Mouse (Mus musculus): ENCODE measurements around the gene Cux1.

The Cux1 gene

GRCm38 (mm10) chr5:136375350-136375749, 191.9 kb downstream of the Cux1 start:
- no peak for DNase-seq (ENCODE audit: low spot score in 2 of 2)

- DNase-seq (ENCODE audit: low spot score in 2 of 2) = no peak
These were observed 195.0 kb downstream of the Cux1 start for GRCm38 (mm10) chr5:136372276-136372675.

- DNase-seq (ENCODE audit: low spot score in 2 of 2) = no peak
These were observed 203.9 kb downstream of the Cux1 start for GRCm38 (mm10) chr5:136363421-136363820.

GRCm38 (mm10) chr5:136362473-136363230, 204.6 kb downstream of the Cux1 start:
- DNase-seq (ENCODE audit: low spot score in 2 of 2) = no peak

- no peak for DNase-seq (ENCODE audit: low spot score in 2 of 2)
These were observed 205.3 kb downstream of the Cux1 start for GRCm38 (mm10) chr5:136362021-136362420.

GRCm38 (mm10) chr5:136357227-136357626, 210.1 kb downstream of the Cux1 start:
- no peak for DNase-seq (ENCODE audit: low spot score in 2 of 2)

GRCm38 (mm10) chr5:136355583-136356126, 211.6 kb downstream of the Cux1 start:
- DNase-seq (ENCODE audit: low spot score in 2 of 2) = no peak

GRCm38 (mm10) chr5:136354729-136355128, 212.6 kb downstream of the Cux1 start:
- no peak for DNase-seq (ENCODE audit: low spot score in 2 of 2)

- DNase-seq (ENCODE audit: low spot score in 2 of 2) = no peak
These were observed 214.2 kb downstream of the Cux1 start for GRCm38 (mm10) chr5:136353114-136353513.

GRCm38 (mm10) chr5:136343156-136343890, 224.0 kb downstream of the Cux1 start:
- no peak for DNase-seq (ENCODE audit: low spot score in 2 of 2)

GRCm38 (mm10) chr5:136336798-136337527, 230.3 kb downstream of the Cux1 start:
- DNase-seq (ENCODE audit: low spot score in 2 of 2) = no peak

GRCm38 (mm10) chr5:136335681-136336080, 231.6 kb downstream of the Cux1 start:
- no peak for DNase-seq (ENCODE audit: low spot score in 2 of 2)

GRCm38 (mm10) chr5:136334780-136335179, 232.5 kb downstream of the Cux1 start:
- no peak for DNase-seq (ENCODE audit: low spot score in 2 of 2)

GRCm38 (mm10) chr5:136334051-136334450, 233.2 kb downstream of the Cux1 start:
- no peak for DNase-seq (ENCODE audit: low spot score in 2 of 2)

- no peak for DNase-seq (ENCODE audit: low spot score in 2 of 2)
These were observed 234.4 kb downstream of the Cux1 start for GRCm38 (mm10) chr5:136332786-136333462.

GRCm38 (mm10) chr5:136327736-136328135, 239.6 kb downstream of the Cux1 start:
- no peak for DNase-seq (ENCODE audit: low spot score in 2 of 2)

GRCm38 (mm10) chr5:136326626-136327025, 240.7 kb downstream of the Cux1 start:
- no peak for DNase-seq (ENCODE audit: low spot score in 2 of 2)

- DNase-seq (ENCODE audit: low spot score in 2 of 2) = no peak
These were observed 242.8 kb downstream of the Cux1 start for GRCm38 (mm10) chr5:136324506-136324905.

- DNase-seq (ENCODE audit: low spot score in 2 of 2) = no peak
These were observed 245.9 kb downstream of the Cux1 start for GRCm38 (mm10) chr5:136321378-136321777.

- no peak for DNase-seq (ENCODE audit: low spot score in 2 of 2)
These were observed 254.7 kb downstream of the Cux1 start for GRCm38 (mm10) chr5:136312566-136312965.

- DNase-seq (ENCODE audit: low spot score in 2 of 2) = no peak
These were observed 255.1 kb downstream of the Cux1 start for GRCm38 (mm10) chr5:136312166-136312565.

- no peak for DNase-seq (ENCODE audit: low spot score in 2 of 2)
These were observed 261.0 kb downstream of the Cux1 start for GRCm38 (mm10) chr5:136306254-136306653.
